Mouse (Mus musculus) neural tube, embryonic 13.5 days (tissue): ENCODE data around the gene Selenok. TPM values are rescaled to one million over a fixed set of nuclear protein-coding genes. Genes with fewer than 3 reads are reported as not detected.

Experiments used
- ATAC-seq: fragments of 200-750 bp; cut with Nextera tagmentation; 2 replicates; pipeline ENCODE4 v1.8.0; 2017; ENCODE audit warnings: low read depth, mild to moderate bottlenecking, moderate TSS enrichment, moderate library complexity
- H3K27ac ChIP-seq: fragments of 300-500 bp; sonication (generic); replicated peaks from 2 replicates; pipeline ENCODE4 v1.5.1; 2015; ENCODE audit warnings: moderate library complexity, mild to moderate bottlenecking, inconsistent platforms
- H3K27me3 ChIP-seq: fragments of 300-500 bp; sonication (generic); 2 replicates; pipeline ENCODE4 v1.6.1; 2015; ENCODE audit warnings: mild to moderate bottlenecking, inconsistent platforms
- H3K36me3 ChIP-seq: fragments of 300-500 bp; sonication (generic); 2 replicates; pipeline ENCODE4 v1.6.1; 2015; ENCODE audit warnings: mild to moderate bottlenecking, inconsistent platforms
- H3K4me1 ChIP-seq: fragments of 300-500 bp; sonication (generic); replicated peaks from 2 replicates; pipeline ENCODE4 v1.6.1; 2015; ENCODE audit warnings: inconsistent platforms
- H3K4me2 ChIP-seq: fragments of 300-500 bp; sonication (generic); 2 replicates; pipeline ENCODE4 v1.6.1; 2015; ENCODE audit warnings: inconsistent platforms, mild to moderate bottlenecking, moderate library complexity
- H3K4me3 ChIP-seq: fragments of 300-500 bp; sonication (generic); 2 replicates; pipeline ENCODE4 v1.5.1; 2015; ENCODE audit warnings: mild to moderate bottlenecking, inconsistent platforms
- H3K9ac ChIP-seq: fragments of 300-500 bp; sonication (generic); 2 replicates; pipeline ENCODE4 v1.6.1; 2015; ENCODE audit warnings: moderate library complexity, mild to moderate bottlenecking, inconsistent platforms
- H3K9me3 ChIP-seq: fragments of 300-500 bp; sonication (generic); 2 replicates; pipeline ENCODE4 v1.6.1; 2016; ENCODE audit warnings: inconsistent platforms
- WGBS: fragments of 180-500 bp; shearing (Covaris S2); methylation state at CpG from one replicate; pipeline ENCODE4 v1.1.7; 2015; 5-methylcytosine and 5-hydroxymethylcytosine counted together
- polyA plus RNA-seq: library from polyadenylated mRNA; unstranded; fragments of >200 nt; fragmentation: Nextera tagmentation; extraction: Ambion mirVana; gene quantifications from 2 replicates; pipeline ENCODE4 v1.2.1, GENCODE M21; 2015

Selenok gene
- polyA plus RNA-seq: 487 and 510 TPM in 2 replicates

DNA sequence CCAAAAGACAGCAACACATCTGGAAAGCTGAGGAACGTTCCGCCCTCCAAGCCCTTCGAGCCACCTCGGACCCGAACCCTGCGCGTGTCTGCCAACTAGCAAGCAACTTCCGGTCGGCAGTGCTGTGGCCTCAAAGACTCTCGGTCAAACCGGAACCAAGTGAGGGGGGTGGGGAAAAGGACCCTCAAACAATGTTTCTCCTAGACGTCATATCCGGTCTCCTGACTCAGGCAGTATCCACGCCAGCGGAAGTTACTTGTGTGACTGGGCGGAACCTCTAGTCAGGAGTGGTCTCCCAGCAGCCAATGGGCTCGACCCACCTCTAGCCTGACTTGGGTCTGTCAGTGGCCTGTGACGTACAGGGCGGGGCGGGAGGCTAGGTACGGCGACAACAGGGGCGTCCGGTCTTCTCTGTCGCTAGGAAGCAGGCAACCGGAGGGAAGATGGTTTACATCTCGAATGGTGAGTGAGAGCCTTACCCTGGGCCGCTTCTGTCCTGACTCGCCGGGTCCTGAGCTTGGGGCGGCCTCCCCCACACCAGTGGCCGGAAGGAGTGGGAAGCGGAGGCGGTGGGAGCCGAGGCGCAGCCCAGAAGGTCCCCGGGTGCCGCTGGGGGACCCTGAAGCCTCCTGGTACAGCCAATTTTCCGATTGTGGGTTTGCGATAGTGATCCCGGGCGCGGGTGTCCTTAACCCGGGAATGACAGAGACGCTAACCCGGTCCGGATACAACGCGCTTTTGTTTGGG lies at the start of gene Selenok:
Gene Selenok (plus strand): TSS at position 234 of the 747 bp plus-strand sequence.
- H3K9ac ChIP-seq: peak within 1 kb of the TSS; percentile 96
- peak within 1 kb of the TSS; percentile 92 for H3K27ac ChIP-seq
- peaks cover 32% of the 10 kb centered on the region for H3K36me3 ChIP-seq
- no peaks in the 10 kb centered on the region for H3K9me3 ChIP-seq
- H3K27me3 ChIP-seq: no peaks in the 10 kb centered on the region
- under 1% methylated on average over 49 of the region's 49 CpGs for WGBS
- peak within 1 kb of the TSS; percentile 79 for H3K4me2 ChIP-seq
- H3K4me3 ChIP-seq: peak within 1 kb of the TSS; percentile 95
- peak; percentile 100 for ATAC-seq
- peaks cover 28% of the 10 kb centered on the region for H3K4me1 ChIP-seq

DNA sequence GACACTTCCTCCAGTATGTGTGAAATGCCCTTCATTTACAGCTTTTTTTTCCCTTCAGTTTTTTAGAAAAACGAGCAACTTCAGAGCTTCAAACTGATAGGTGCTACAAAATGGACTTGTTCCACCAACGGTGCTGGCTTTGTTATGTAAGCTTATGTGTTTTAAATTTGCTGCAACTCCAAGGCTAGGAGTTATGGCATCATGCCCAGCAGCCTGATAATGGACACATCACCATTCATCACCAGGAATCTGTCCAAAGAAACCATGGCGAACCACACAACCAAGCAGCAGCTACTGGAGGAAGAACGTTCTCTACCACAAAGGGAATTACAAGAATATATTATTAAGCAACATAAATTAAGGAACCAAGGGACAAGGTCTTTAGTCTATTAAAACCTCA lies 39.1 kb upstream of the Selenok start:
- 58% methylated on average over 4 of the region's 4 CpGs for WGBS
- Histone ChIP-seq H3K4me1 (no peaks in the 10 kb centered on the region), H3K9me3 (peaks cover 6% of the 10 kb centered on the region; the same call in 1 of the 2 replicates), H3K9ac (no peak overlapping the region), H3K27me3 (no peaks in the 10 kb centered on the region), H3K4me2 (no peak overlapping the region), H3K4me3 (no peak overlapping the region), H3K36me3 (no peaks in the 10 kb centered on the region), H3K27ac (no peak overlapping the region)
- ATAC-seq: no peak

DNA sequence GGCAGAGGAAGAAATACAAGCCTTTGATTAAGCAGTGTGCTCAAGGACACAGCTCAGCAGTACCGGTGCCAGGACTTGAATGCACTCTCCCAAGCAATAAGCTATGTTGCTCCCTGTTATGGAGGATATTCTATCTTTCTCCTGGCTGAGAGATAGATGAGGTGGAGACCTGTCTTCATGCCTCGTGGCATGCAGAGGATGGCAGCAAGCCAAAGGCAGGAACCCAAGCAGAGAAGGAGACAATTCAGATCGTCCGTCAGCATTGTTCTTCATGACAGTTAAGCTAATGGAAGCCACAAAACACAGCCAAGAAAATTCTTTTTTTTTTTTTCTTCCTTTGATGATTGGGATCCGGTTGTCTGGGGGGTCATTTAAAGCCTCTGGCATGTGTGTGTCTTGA lies 32.6 kb upstream of the Selenok start:
- Histone ChIP-seq H3K36me3 (no peaks in the 10 kb centered on the region), H3K4me3 (no peak overlapping the region), H3K4me2 (no peak overlapping the region), H3K9me3 (no peaks in the 10 kb centered on the region), H3K27me3 (no peaks in the 10 kb centered on the region), H3K27ac (no peak overlapping the region), H3K4me1 (peaks cover 8% of the 10 kb centered on the region; the same call in 1 of the 2 replicates), H3K9ac (no peak overlapping the region)
- no peak for ATAC-seq
- WGBS: 32% methylated on average over 5 of the region's 5 CpGs

- no peak overlapping the region for H3K9ac ChIP-seq
- H3K4me2 ChIP-seq: no peak overlapping the region
- no peaks in the 10 kb centered on the region for H3K36me3 ChIP-seq
- H3K4me3 ChIP-seq: no peak overlapping the region
- ATAC-seq: no peak
- 87% methylated on average over 15 of the region's 15 CpGs for WGBS
- H3K27me3 ChIP-seq: no peaks in the 10 kb centered on the region; the same call in 1 of the 2 replicates
- H3K27ac ChIP-seq: no peak overlapping the region
- peaks cover 8% of the 10 kb centered on the region; the same call in 1 of the 2 replicates for H3K4me1 ChIP-seq
- no peaks in the 10 kb centered on the region for H3K9me3 ChIP-seq
These were observed 30.6 kb upstream of the Selenok start for GRCm38 (mm10) chr14:29937466-29937865.

DNA sequence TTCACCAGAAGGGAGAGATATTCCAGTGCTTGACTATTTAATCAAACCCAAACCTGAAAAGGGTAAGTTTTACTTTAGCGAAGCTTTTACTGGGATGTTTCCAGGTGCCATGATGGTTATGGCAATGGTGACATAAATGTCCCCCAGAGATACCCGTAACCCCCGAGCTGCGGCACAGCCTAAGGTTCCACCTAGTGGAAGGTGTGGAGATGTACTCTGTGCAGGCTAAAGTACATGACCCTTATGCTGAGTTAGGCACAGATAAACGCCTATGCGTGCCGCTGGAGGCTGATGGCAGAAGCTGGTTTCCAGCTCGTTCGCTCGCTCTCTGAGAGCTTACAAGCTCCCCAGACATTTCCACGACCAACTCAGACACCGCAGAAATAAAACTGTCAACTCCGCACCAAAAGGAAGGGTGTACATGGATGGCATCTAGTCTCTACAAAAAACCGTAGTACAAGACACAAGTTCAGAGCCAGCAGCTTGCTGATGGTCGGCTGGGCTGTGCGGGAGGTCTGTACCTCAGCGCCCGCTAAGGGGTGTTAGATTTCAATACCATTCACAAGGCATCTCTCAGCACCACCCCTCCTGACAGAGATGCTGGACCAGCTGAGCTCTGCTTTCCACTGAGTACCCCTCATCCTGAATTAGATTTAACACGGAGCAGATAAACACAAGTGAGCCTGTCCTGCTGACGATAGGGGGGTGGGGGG lies 28.4 kb upstream of the Selenok start:
- Histone ChIP-seq H3K27me3 (no peaks in the 10 kb centered on the region; the same call in 1 of the 2 replicates), H3K4me3 (no peak overlapping the region), H3K9ac (0 out of 2 replicates have a peak overlapping the region, but pooled peaks have one; percentile 26), H3K4me2 (peak overlapping the region; percentile 16; the same call in 1 of the 2 replicates), H3K4me1 (peaks cover 8% of the 10 kb centered on the region; the same call in 1 of the 2 replicates), H3K27ac (no peak overlapping the region), H3K9me3 (no peaks in the 10 kb centered on the region), H3K36me3 (no peaks in the 10 kb centered on the region)
- 56% methylated on average over 20 of the region's 20 CpGs for WGBS
- ATAC-seq: no peak

DNA sequence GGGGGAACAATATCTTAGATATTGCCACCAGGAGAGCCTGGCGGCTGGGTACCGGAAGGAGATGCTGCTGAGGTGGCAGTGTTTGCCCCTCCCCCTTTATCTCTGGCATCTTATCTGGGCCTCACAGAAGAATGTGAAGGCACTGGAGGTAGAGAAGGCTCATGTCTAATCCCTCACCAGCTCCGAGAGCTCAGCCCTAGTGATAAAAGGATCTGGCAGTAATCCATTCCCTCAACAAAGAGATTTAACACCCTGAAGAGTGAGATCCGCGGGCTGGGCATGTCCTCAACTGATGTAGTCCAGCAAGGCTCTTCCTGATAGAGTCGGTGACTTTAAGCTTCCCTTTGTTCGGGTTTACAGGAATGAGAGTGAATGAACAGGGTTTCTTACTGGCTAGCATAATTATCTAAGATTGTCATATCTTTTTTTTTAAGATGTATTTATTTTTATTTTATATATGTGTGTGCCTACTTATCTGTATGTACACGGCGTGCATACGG lies 27.7 kb upstream of the Selenok start:
- Histone ChIP-seq H3K27ac (no peak overlapping the region), H3K9me3 (no peaks in the 10 kb centered on the region), H3K4me1 (peaks cover 8% of the 10 kb centered on the region; the same call in 1 of the 2 replicates), H3K36me3 (no peaks in the 10 kb centered on the region), H3K9ac (0 out of 2 replicates have a peak overlapping the region, but pooled peaks have one; percentile 26), H3K4me2 (peak overlapping the region; percentile 16; the same call in 1 of the 2 replicates), H3K4me3 (no peak overlapping the region), H3K27me3 (no peaks in the 10 kb centered on the region; the same call in 1 of the 2 replicates)
- WGBS: 41% methylated on average over 10 of the region's 10 CpGs
- no peak for ATAC-seq

DNA sequence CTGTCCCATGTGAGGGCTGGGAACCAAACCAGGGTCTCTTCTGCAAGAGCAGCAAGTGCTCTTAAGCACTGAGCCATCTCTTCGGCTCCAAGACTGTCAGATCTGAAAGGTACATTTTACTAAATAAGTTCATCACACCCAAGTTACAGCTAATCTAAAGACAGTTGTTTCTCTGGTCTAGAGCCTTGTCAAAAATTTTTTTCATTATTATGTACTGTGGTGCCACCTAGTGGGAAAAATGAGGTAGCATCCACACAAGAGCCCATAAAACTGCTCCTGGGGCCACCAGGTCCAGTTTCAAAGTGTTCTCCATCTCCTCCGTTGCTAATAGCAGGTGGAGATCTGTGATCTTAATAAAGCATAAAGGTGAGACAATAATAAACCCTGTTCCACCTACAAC lies 27.2 kb upstream of the Selenok start:
- Histone ChIP-seq H3K27ac (no peak overlapping the region), H3K9ac (no peak overlapping the region), H3K4me3 (no peak overlapping the region), H3K4me2 (no peak overlapping the region), H3K4me1 (peaks cover 8% of the 10 kb centered on the region; the same call in 1 of the 2 replicates), H3K27me3 (no peaks in the 10 kb centered on the region; the same call in 1 of the 2 replicates), H3K9me3 (no peaks in the 10 kb centered on the region), H3K36me3 (no peaks in the 10 kb centered on the region)
- WGBS: 21% methylated on average over 2 of the region's 2 CpGs
- ATAC-seq: no peak

DNA sequence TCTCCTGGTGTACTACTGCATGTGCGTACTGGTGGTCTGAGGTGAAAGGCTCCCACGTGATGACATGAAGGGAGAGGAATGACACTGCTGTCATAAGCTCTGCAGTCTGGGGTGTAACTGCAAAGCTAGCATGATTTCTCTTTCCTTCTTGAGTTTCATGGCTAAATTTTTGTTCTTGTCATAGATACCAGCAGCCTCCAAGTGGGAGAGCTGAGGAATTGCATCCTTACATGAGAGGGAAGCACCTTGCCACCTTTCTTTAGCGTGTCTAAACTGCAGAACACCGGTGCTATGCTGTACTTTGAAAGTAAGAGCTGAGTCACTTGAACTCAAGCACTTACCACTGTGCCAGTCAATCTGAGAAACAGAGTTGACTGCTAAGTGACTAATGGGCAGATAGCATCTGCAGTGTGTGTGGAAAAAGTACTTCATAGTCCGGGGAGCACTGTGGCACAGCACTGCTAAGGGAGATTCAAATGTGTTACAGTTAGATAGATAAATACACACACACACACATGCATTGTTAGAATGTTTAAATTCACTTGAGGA lies 21.3 kb upstream of the Selenok start:
- Histone ChIP-seq H3K4me1 (no peaks in the 10 kb centered on the region), H3K27ac (no peak overlapping the region), H3K27me3 (no peaks in the 10 kb centered on the region; the same call in 1 of the 2 replicates), H3K9ac (no peak overlapping the region), H3K4me3 (no peak overlapping the region), H3K4me2 (no peak overlapping the region), H3K9me3 (no peaks in the 10 kb centered on the region), H3K36me3 (no peaks in the 10 kb centered on the region)
- 71% methylated on average over 5 of the region's 5 CpGs for WGBS
- ATAC-seq: no peak

- no peaks in the 10 kb centered on the region for H3K27me3 ChIP-seq
- ATAC-seq: no peak
These were observed 17.3 kb upstream of the Selenok start for GRCm38 (mm10) chr14:29950805-29951204.

GRCm38 (mm10) chr14:29957393-29957792 lies 10.7 kb upstream of the Selenok start:
- H3K9me3 ChIP-seq: no peaks in the 10 kb centered on the region
- H3K36me3 ChIP-seq: no peaks in the 10 kb centered on the region
- no peaks in the 10 kb centered on the region for H3K27me3 ChIP-seq
- no peak overlapping the region for H3K27ac ChIP-seq
- no peak overlapping the region for H3K9ac ChIP-seq
- H3K4me3 ChIP-seq: no peak overlapping the region
- ATAC-seq: no peak
- no peak overlapping the region for H3K4me2 ChIP-seq
- no peaks in the 10 kb centered on the region for H3K4me1 ChIP-seq

More at GRCm38 (mm10) chr14:29950805-29951204, 17.3 kb upstream of the Selenok start:
- no peak overlapping the region for H3K27ac ChIP-seq
- H3K9me3 ChIP-seq: no peaks in the 10 kb centered on the region
- H3K9ac ChIP-seq: no peak overlapping the region
- H3K36me3 ChIP-seq: no peaks in the 10 kb centered on the region
- 89% methylated on average over 4 of the region's 4 CpGs for WGBS
- H3K4me3 ChIP-seq: no peak overlapping the region
- H3K4me1 ChIP-seq: no peaks in the 10 kb centered on the region
- H3K4me2 ChIP-seq: no peak overlapping the region

DNA sequence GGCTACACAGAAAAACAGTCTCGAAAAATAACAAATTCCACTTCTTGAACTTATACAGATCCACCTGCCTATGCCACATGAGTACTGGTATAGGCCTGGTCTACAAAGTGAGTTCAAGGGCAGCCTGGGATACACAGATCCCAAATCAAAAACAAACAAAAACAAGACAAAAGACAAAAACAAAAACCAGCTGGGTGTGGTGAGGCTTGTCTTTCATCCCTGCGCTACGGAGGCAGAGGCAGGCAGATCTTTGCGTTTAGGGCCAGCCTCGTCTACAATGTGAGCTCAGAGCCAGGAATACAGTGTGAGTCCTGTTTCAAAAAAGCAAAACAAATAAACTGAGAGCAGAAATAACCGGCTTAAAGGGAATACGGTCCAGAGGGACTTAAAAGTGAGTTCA lies 497 bp upstream of the Selenok start:
- ATAC-seq: peak; percentile 5
- no peaks in the 10 kb centered on the region for H3K27me3 ChIP-seq
- WGBS: 62% methylated on average over 7 of the region's 7 CpGs
- H3K27ac ChIP-seq: peak overlapping the region; percentile 92
- peaks cover 26% of the 10 kb centered on the region for H3K36me3 ChIP-seq
- peaks cover 28% of the 10 kb centered on the region for H3K4me1 ChIP-seq
- peak overlapping the region; percentile 95 for H3K4me3 ChIP-seq
- 0 out of 2 replicates have a peak, but pooled peaks cover 3% of the 10 kb centered on the region for H3K9me3 ChIP-seq
- peak overlapping the region; percentile 64 for H3K4me2 ChIP-seq
- H3K9ac ChIP-seq: peak overlapping the region; percentile 62

GRCm38 (mm10) chr14:29971446-29971845 lies 3.3 kb downstream of the Selenok start:
- 93% methylated on average over 7 of the region's 7 CpGs for WGBS
- H3K27me3 ChIP-seq: no peaks in the 10 kb centered on the region
- peaks cover 28% of the 10 kb centered on the region for H3K4me1 ChIP-seq
- H3K36me3 ChIP-seq: peaks cover 61% of the 10 kb centered on the region
- no peak overlapping the region for H3K27ac ChIP-seq
- no peak overlapping the region for H3K9ac ChIP-seq
- ATAC-seq: no peak
- H3K4me3 ChIP-seq: no peak overlapping the region
- H3K9me3 ChIP-seq: no peaks in the 10 kb centered on the region
- H3K4me2 ChIP-seq: no peak overlapping the region
